Mouse (Mus musculus): ENCODE data around the gene Pdzd8. TPM values are rescaled to one million over a fixed set of nuclear protein-coding genes. Genes with fewer than 3 reads are reported as not detected.

The Pdzd8 gene
- polyA plus RNA-seq, 1 experiment from 2014 or later = 10.0 TPM

GRCm38 (mm10) chr19:59351151-59351889, 5.7 kb upstream of the Pdzd8 start:
- ATAC-seq (ENCODE audit: low FRiP score) = no peak
- Histone ChIP-seq H3K9ac (replicated peaks) (no peak overlapping the region), H3K4me3 (replicated peaks) (no peak overlapping the region), H3K36me3 (no peaks in the 10 kb centered on the region), H3K27ac (replicated peaks) (no peak overlapping the region), H3K4me1 (peaks cover 9% of the 10 kb centered on the region), H3K4me2 (no peak overlapping the region), H3K27me3 (replicated peaks) (0 out of 2 replicates have a peak, but pooled peaks cover 2% of the 10 kb centered on the region), H3K9me3 (replicated peaks) (no peaks in the 10 kb centered on the region)
- WGBS = 78% methylated on average over 15 of the region's 15 CpGs

GRCm38 (mm10) chr19:59350273-59350903, 4.8 kb upstream of the Pdzd8 start:
- H3K9me3 ChIP-seq (replicated peaks) = no peaks in the 10 kb centered on the region
- no peak overlapping the region for H3K4me3 ChIP-seq (replicated peaks)
- H3K9ac ChIP-seq (replicated peaks) = no peak overlapping the region
- peaks cover 10% of the 10 kb centered on the region for H3K4me1 ChIP-seq
- no peak overlapping the region for H3K27ac ChIP-seq (replicated peaks)
- no peaks in the 10 kb centered on the region for H3K36me3 ChIP-seq
- 86% methylated on average over 7 of the region's 7 CpGs for WGBS
- no peak for ATAC-seq (ENCODE audit: low FRiP score)
- no peak overlapping the region for H3K4me2 ChIP-seq
- 0 out of 2 replicates have a peak, but pooled peaks cover 2% of the 10 kb centered on the region for H3K27me3 ChIP-seq (replicated peaks)

- Histone ChIP-seq H3K27me3 (replicated peaks) (0 out of 2 replicates have a peak, but pooled peaks cover 2% of the 10 kb centered on the region), H3K36me3 (no peaks in the 10 kb centered on the region), H3K27ac (replicated peaks) (no peak overlapping the region), H3K9me3 (replicated peaks) (no peaks in the 10 kb centered on the region), H3K9ac (replicated peaks) (no peak overlapping the region), H3K4me3 (replicated peaks) (no peak overlapping the region), H3K4me1 (peaks cover 12% of the 10 kb centered on the region), H3K4me2 (no peak overlapping the region)
- ATAC-seq (ENCODE audit: low FRiP score) = no peak
- 89% methylated on average over 6 of the region's 6 CpGs for WGBS
Observed at GRCm38 (mm10) chr19:59349329-59349960, 3.9 kb upstream of the Pdzd8 start.

- Histone ChIP-seq H3K9ac (replicated peaks) (peak overlapping the region; percentile 93), H3K4me1 (peaks cover 38% of the 10 kb centered on the region), H3K27me3 (replicated peaks) (0 out of 2 replicates have a peak, but pooled peaks cover 2% of the 10 kb centered on the region), H3K9me3 (replicated peaks) (no peaks in the 10 kb centered on the region), H3K27ac (replicated peaks) (peak overlapping the region; percentile 96), H3K36me3 (no peaks in the 10 kb centered on the region), H3K4me2 (peak overlapping the region; percentile 99), H3K4me3 (replicated peaks) (peak overlapping the region; percentile 91)
- WGBS = under 1% methylated on average over 11 of the region's 11 CpGs
- peak; percentile 9 for ATAC-seq (ENCODE audit: low FRiP score)
Observed at GRCm38 (mm10) chr19:59346325-59346724, 745 bp upstream of the Pdzd8 start.

- Histone ChIP-seq H3K4me2 (peak overlapping the region; percentile 99), H3K9ac (replicated peaks) (peak overlapping the region; percentile 93), H3K4me1 (peaks cover 44% of the 10 kb centered on the region), H3K36me3 (no peaks in the 10 kb centered on the region), H3K27ac (replicated peaks) (peak overlapping the region; percentile 96), H3K9me3 (replicated peaks) (no peaks in the 10 kb centered on the region), H3K4me3 (replicated peaks) (peak overlapping the region; percentile 91), H3K27me3 (replicated peaks) (0 out of 2 replicates have a peak, but pooled peaks cover 2% of the 10 kb centered on the region)
- peak; percentile 67 for ATAC-seq (ENCODE audit: low FRiP score)
- WGBS = under 1% methylated on average over 69 of the region's 70 CpGs
Observed at GRCm38 (mm10) chr19:59345081-59345657, 411 bp downstream of the Pdzd8 start.

- no peak for ATAC-seq (ENCODE audit: low FRiP score)
- H3K9me3 ChIP-seq (replicated peaks) = no peaks in the 10 kb centered on the region
- H3K4me1 ChIP-seq = peaks cover 44% of the 10 kb centered on the region
- 0 out of 2 replicates have a peak, but pooled peaks cover 2% of the 10 kb centered on the region for H3K27me3 ChIP-seq (replicated peaks)
- whole genome bisulfite sequencing = 0% methylated on average over 14 of the region's 14 CpGs
- H3K4me2 ChIP-seq = peak overlapping the region; percentile 99
- no peak overlapping the region for H3K27ac ChIP-seq (replicated peaks)
- H3K9ac ChIP-seq (replicated peaks) = peak overlapping the region; percentile 93
- peak overlapping the region; percentile 91 for H3K4me3 ChIP-seq (replicated peaks)
- H3K36me3 ChIP-seq = no peaks in the 10 kb centered on the region
Observed at GRCm38 (mm10) chr19:59344304-59344711, 1.3 kb downstream of the Pdzd8 start.

- Histone ChIP-seq H3K4me2 (peak overlapping the region; percentile 99), H3K9ac (replicated peaks) (no peak overlapping the region), H3K27ac (replicated peaks) (no peak overlapping the region), H3K36me3 (no peaks in the 10 kb centered on the region), H3K27me3 (replicated peaks) (no peaks in the 10 kb centered on the region), H3K9me3 (replicated peaks) (no peaks in the 10 kb centered on the region), H3K4me3 (replicated peaks) (peak overlapping the region; percentile 91), H3K4me1 (peaks cover 44% of the 10 kb centered on the region)
- no peak for ATAC-seq (ENCODE audit: low FRiP score)
- WGBS = 38% methylated on average over 2 of the region's 2 CpGs
Observed at GRCm38 (mm10) chr19:59342964-59343363, 2.6 kb downstream of the Pdzd8 start.

- no peak overlapping the region for H3K4me2 ChIP-seq
- peaks cover 34% of the 10 kb centered on the region for H3K4me1 ChIP-seq
- H3K36me3 ChIP-seq = no peaks in the 10 kb centered on the region
- ATAC-seq (ENCODE audit: low FRiP score) = no peak
- WGBS = 86% methylated on average over 3 of the region's 3 CpGs
- no peak overlapping the region for H3K4me3 ChIP-seq (replicated peaks)
- no peak overlapping the region for H3K9ac ChIP-seq (replicated peaks)
- H3K27me3 ChIP-seq (replicated peaks) = no peaks in the 10 kb centered on the region
- H3K9me3 ChIP-seq (replicated peaks) = no peaks in the 10 kb centered on the region
- no peak overlapping the region for H3K27ac ChIP-seq (replicated peaks)
Observed at GRCm38 (mm10) chr19:59339908-59340307, 5.7 kb downstream of the Pdzd8 start.

- ATAC-seq (ENCODE audit: low FRiP score) = no peak
- H3K4me3 ChIP-seq (replicated peaks) = no peak overlapping the region
- H3K4me2 ChIP-seq = no peak overlapping the region
- no peaks in the 10 kb centered on the region for H3K27me3 ChIP-seq (replicated peaks)
- no peaks in the 10 kb centered on the region for H3K36me3 ChIP-seq
- WGBS = 78% methylated on average over 3 of the region's 3 CpGs
- H3K9me3 ChIP-seq (replicated peaks) = no peaks in the 10 kb centered on the region
- H3K9ac ChIP-seq (replicated peaks) = no peak overlapping the region
- no peak overlapping the region for H3K27ac ChIP-seq (replicated peaks)
- H3K4me1 ChIP-seq = peaks cover 19% of the 10 kb centered on the region
Observed at GRCm38 (mm10) chr19:59337872-59338681, 7.5 kb downstream of the Pdzd8 start.

- WGBS = 100% methylated on average over 1 of the region's 1 CpGs
- peaks cover 9% of the 10 kb centered on the region for H3K4me1 ChIP-seq
- H3K9ac ChIP-seq (replicated peaks) = no peak overlapping the region
- no peak overlapping the region for H3K27ac ChIP-seq (replicated peaks)
- H3K27me3 ChIP-seq (replicated peaks) = no peaks in the 10 kb centered on the region
- no peak for ATAC-seq (ENCODE audit: low FRiP score)
- no peak overlapping the region for H3K4me3 ChIP-seq (replicated peaks)
- H3K9me3 ChIP-seq (replicated peaks) = no peaks in the 10 kb centered on the region
- no peaks in the 10 kb centered on the region for H3K36me3 ChIP-seq
- no peak overlapping the region for H3K4me2 ChIP-seq
Observed at GRCm38 (mm10) chr19:59336655-59337054, 8.9 kb downstream of the Pdzd8 start.

- no peak for ATAC-seq (ENCODE audit: low FRiP score)
- H3K36me3 ChIP-seq = no peaks in the 10 kb centered on the region
- no peaks in the 10 kb centered on the region for H3K9me3 ChIP-seq (replicated peaks)
- H3K9ac ChIP-seq (replicated peaks) = no peak overlapping the region
- H3K27me3 ChIP-seq (replicated peaks) = no peaks in the 10 kb centered on the region
- no peaks in the 10 kb centered on the region for H3K4me1 ChIP-seq
- no peak overlapping the region for H3K4me2 ChIP-seq
- no peak overlapping the region for H3K4me3 ChIP-seq (replicated peaks)
- no peak overlapping the region for H3K27ac ChIP-seq (replicated peaks)
Observed at GRCm38 (mm10) chr19:59330816-59331225, 14.8 kb downstream of the Pdzd8 start.
